Mouse (Mus musculus) retina, postnatal 1 day (tissue): ENCODE results near the gene Adrm1.

Source experiments
- DNase-seq: peaks from one replicate; pipeline ENCODE4 v3.0.0-alpha.2; 2012

Gene Adrm1

DNA sequence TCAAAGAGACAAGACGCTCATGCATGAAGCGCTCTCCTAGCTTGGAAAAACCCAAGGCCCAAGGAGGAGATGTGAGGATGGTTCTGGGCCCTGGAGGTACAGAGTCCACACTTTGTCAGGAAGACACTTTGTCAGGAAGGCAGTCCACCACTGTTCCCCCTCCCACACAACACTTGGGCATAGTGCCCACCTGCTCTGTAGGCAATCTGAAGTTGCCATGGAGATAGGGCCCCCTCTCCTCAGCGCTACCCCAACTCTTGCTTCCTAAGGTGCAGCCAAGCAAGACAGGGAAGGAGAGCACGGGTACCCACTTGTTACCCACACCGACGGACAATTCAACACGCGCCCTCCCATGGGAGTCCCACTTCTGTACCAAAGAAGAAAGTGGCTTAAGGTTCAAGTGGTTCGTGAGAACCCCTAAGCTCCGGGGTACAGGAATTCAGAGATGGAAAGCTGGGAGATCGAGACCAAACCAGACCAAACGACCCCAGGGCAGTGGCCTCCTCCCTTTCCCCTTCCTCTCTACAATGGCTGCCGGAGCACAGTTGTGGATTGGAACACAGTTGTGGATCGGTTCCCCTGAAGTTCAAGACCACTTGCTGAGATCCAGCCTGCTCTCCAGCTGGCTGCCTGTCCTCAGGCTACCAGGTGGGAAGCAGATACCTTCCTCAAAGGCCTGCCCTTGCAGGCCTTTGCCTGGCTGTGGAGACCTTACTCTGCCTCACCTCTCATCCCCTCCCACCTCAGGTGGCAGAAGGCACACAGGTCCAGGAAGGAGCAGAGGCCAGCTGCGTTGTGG is 48.1 kb downstream of the Adrm1 start:
- no peak for DNase-seq

DNA sequence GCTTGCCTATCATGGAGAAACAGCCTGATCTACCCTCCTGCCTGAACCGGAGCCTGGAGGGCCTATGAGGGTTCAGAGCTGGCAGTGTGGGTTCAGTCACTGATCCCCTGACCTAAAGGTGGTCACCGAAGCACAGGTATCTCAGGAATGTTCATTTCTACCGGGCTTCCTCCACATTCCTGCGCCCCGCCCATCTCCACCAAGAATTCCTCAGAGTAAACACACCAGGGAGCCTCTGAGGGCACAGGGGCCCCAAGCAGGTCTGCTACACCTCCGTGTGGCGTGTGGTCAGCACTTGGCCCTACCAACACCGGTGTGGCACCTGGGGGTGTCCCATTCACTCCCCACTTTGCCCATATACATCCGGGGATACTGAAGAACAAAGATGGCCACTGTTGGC is 48.9 kb downstream of the Adrm1 start:
- DNase-seq = no peak

DNA sequence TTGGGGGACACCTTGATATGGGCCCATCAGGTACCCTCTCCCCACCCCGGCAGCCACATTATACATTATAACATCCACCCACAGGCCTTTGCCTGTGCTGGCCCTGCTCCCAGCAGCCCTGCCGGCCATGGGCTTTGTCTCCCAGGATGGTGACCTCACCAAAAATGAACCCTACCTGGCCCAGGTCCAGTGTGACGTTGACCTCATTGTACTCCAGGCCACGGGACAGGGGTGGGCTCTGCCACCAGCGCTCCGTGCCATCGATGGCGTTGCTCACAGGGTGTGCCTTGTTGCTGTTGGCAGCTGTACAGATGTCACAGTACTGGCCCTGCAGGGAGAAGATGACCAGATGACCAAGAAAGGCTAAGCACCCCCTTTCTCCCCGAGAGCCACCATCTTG is 49.8 kb downstream of the Adrm1 start:
- no peak for DNase-seq

DNA sequence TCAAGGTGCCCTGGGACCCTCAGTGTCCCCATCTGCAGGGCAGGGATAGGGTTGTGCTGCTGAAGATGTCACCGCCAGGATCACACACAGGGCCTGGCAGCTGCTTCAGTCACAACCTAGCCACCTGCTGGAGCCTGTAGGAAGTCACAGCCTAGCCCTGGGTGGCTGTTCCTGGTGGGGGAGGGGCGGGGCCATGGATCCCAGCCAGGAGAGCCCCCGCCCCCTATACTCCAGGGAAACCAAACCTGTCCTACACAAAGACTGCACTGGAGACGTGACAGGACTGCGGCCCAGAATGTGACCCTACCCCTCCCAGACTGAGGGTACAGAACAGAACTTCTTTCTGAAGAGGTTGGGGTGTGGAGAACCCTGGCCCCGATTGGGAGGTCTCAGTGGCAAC is 51.0 kb downstream of the Adrm1 start:
- peak; percentile 68 for DNase-seq

DNA sequence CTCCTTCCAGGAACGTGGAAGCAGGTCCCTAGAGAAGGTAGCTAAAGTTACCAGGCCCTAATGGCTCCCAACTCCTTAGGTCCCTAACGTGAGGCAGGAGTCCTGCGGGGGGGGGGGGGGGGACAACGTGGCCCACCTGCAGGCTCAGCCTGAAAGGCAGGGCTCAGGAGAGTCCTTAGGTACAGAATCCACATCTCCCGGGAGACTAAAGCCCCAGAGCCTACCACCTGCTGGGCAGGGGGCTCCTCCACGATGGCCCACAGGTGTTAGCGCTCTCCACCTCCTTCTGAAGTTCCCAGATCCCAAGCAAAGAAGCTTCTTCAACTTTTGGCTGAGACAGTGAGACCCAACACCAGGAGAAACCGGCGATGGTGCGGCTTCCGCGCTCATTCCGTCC is 53.4 kb downstream of the Adrm1 start:
- no peak for DNase-seq

DNA sequence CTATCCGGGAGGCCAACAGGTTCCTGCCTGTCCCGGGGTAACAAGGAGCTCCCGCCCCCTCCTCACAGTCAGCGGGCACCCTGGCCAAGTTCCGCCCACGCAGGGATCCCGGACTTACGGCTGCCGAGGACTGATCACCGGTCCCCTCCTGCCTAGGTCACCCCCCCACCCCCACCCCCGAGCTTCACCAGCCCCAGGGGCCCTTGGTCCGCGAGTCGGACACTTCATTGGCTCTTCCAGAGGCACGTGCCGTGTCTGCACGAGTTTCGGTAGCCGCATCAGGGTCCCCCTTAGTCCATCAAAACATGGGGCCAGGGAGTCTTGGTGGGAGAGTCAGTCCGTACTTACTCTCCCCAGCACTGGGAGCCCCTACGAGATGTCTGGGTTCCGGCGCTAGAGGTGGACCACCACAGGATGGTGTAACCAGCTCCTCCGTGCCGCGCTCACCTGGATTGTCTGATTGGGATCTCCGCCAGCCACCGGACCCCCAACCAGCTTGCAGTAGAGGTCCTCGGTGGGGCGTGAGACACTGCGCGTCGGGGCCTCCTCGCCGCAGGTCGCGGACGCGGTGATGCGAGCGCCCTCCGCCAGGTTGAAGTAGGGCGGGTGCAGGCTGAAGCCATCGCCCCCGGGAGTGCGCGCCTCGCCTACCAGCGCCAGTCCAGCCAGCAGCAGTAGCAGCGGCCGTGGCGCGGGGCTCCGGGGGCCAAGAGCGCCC is 53.9 kb downstream of the Adrm1 start:
- DNase-seq = peak; percentile 49
